Mouse (Mus musculus): ENCODE results near the gene Dgkh.
"Not testable (repeated sequence)": the region's sequence is repeated elsewhere in the genome, so short reads cannot be mapped to it uniquely, and the experiment has no call there.

Gene Dgkh

DNA sequence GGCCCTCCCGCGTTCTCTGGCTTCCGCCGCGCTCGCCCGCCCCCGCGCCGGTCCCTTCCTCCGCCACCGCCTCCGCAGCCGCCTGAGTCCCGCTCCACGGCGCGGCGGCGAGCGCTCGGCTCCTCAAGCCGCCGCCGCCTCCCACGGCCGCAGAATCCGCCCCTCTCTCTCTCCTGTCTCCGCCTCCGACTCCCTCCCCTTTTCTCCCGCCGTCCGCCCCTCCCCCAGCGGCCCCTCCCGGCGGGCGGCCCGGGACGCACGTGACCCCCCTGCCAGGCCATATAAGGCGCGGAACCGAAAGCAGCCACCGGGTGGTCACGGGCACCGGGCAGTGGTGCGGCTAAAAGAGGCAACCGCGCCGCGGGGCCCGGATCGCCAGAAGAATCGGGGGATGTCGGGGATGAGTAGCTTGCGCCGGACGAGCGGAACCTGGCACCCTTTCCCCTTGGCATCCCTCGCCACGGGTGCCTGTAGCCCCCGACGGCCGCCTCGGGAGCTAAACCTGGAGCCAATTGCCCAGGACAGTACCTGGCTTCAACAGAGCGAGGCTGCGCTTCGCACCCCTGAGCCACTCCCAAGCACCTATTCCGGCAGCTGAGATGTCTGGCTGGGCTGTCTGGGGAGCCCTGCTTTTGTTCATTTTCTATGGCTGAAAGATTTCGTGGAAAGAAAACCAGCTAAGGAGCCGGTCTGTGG is at the start of gene Dgkh:
Dgkh (minus strand) TSS at position 160 of the 696 bp plus-strand sequence.
- in situ Hi-C loops (cut with MboI; ENCODE audit: low sequenced_read_pairs), result no loop called here

DNA sequence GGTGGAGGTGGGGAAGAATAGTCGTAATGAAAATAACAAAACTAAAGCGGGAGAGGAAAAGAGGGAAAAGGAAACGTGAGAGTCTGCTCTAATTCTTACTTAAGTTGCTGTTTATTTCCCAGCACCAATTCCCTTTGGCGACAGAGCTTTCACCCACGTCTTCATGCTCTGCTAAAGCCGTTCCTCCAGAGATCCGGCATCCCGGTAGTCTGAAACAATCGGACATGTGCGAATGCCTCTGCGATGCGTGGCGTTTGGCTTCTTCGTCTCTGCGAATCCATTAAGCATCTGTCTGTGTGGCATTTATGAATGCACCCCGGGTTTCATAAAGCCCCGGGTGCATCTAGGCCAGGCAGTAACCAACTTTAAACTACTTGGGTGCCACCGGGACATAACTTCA is 44.6 kb upstream of the Dgkh start:
- in situ Hi-C loops (cut with MboI; ENCODE audit: low sequenced_read_pairs), result no loop called here

GRCm38 (mm10) chr14:78776659-78777058 is 44.1 kb upstream of the Dgkh start:
- in situ Hi-C loops (cut with MboI; ENCODE audit: low sequenced_read_pairs), result no loop called here

DNA sequence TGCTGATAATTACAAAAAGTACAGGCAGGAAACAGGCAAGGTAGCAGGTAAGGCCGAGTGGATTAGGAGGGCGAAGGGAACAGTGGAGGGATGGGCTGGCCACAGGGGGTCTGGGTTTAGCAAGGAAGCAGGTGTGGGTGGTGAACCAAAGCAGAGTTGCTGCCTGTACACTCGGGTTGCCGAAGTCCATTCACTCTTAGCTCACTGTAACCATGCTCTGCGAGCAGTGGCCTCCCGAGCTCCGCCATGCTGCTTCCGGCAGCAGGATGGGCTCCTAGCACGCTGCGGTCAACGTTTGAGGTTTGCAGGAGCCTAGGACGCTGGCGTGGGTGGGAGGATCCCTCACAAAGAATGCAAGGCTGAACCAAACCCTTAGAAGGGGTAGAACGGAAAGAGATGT is 43.1 kb upstream of the Dgkh start:
- in situ Hi-C loops (cut with MboI; ENCODE audit: low sequenced_read_pairs), result no loop called here

DNA sequence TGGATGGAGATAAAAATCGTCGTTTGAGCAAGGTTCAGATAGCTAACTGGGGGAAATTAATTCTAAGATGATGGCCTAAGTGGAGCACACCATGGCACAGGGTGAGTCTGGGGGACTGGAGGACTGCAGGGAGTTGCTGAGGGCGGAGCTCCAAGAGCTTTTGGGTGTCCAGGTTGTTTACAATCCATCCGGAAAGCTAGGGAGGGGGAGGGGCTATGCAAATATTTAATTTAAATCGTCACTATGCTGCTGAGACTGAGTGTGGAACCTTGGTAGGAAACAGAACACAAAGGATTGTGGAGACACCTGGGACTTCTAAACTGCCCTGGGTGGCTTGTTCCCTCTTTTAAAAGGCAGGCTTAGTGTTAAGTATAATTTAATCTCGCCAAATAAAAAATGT is 42.6 kb upstream of the Dgkh start:
- in situ Hi-C loops (cut with MboI; ENCODE audit: low sequenced_read_pairs), result no loop called here

- in situ Hi-C loops (cut with MboI; ENCODE audit: low sequenced_read_pairs), result no loop called here
Measured at GRCm38 (mm10) chr14:78770457-78770856, 37.9 kb upstream of the Dgkh start.

DNA sequence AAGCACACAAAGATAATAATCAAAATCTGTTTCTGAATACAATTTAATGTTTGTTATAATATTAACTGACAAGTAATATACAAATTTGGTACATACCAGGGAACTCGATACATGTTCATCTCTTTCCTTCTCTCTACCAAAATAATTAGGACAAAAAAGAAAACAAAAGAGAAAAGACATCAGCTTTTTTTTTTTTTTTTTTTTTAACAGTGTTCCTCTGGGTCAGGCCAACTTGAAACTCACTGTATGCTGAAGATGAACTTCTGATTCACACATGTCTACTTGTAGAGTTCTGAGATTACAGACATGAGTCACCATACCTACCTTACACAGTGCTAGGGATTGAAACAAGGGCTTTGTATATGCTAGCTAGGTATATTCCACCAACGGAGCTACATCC is 28.5 kb upstream of the Dgkh start:
- in situ Hi-C loops (cut with MboI; ENCODE audit: low sequenced_read_pairs), result no loop called here

DNA sequence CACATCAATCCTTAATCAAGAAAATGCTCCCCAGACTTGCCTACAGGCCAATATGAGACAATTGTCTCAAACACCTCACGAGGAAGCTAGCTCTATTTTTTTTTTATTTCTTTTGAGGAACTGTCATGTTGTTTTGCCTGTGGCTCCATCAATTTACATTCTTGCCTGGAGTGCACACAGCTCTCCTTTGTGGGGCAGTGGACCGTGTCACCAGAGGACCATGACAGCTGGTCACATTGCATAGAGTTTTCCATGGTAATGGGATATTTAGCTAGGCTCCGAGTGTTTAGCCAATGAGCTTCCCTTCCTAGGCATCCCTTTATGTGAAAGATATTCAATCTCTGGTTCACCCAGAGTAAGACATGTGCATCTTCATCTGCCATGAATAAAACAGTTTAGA is 26.9 kb upstream of the Dgkh start:
- in situ Hi-C loops (cut with MboI; ENCODE audit: low sequenced_read_pairs), result no loop called here

DNA sequence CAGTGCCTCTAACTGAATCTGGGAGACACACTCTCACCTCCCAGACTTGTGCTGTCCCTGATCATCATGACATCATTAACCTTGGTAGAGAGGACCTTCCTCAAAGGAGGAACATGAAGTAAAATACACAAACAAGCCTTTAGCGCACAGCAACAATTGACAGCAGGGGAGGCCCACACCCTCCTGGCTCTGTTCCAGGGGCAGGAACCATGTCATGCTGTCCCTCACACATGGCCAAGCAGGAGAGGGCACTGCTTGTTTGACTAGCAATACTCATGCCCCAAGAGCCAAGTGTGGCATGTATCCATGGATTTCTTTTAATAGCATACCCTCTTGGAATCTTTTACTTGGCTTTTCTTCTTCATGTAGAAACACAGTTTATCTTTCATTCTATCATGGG is 22.7 kb upstream of the Dgkh start:
- in situ Hi-C loops (cut with MboI; ENCODE audit: low sequenced_read_pairs), result no loop called here

DNA sequence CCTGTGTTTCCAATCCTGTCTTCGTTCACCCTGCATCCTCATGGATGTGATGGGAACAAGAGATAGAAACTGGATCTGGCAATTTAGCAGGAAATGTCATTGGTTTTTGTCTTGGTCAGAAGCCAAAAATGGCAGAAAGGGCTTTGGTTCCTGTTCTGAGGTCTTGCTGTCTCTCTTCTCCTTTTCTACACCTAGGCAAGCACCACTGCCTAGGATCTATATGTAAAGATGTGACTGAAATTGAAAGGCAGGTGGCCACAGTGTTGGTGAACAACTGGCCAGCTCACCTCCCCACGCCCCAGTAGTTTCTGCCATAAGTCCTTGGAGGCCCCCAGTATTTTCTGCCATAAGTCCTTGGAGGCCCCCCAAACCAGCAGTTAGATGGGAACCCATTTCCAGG is 16.1 kb upstream of the Dgkh start:
- in situ Hi-C loops (cut with MboI; ENCODE audit: low sequenced_read_pairs), result no loop called here

DNA sequence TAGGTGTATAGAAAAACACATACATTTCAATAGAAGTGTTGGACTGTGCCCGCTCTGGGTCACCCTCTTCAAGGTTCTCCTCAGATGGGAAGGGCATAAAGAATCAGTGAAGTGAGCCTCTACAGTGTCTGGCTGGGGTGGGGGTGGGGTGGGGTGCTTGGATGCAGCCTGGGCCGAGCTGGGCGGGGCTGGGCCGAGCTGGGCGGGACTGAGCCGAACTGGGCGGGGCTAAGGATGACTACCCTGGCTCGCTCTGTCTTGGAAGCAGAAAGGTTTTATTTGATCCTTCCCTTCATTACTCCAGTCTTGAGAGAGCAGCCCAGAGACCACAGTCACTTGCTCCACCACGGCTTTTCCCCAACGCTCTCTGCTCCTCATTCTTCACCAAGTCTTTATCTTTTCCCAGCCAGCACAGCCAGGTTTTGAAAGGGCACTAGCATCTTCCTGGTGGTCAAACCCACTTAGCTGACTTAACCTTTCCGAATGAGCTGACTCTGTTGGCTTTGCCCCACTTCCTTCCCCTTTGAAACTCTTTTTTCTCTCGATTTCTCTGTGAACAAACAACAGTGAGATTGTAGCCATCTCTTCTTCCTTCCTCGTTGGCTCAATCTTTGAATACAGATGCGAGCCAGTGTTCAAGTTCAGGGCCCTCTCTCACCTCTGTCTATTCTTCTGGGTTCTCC is 15.5 kb upstream of the Dgkh start:
- in situ Hi-C loops (cut with MboI; ENCODE audit: low sequenced_read_pairs), result no loop called here

DNA sequence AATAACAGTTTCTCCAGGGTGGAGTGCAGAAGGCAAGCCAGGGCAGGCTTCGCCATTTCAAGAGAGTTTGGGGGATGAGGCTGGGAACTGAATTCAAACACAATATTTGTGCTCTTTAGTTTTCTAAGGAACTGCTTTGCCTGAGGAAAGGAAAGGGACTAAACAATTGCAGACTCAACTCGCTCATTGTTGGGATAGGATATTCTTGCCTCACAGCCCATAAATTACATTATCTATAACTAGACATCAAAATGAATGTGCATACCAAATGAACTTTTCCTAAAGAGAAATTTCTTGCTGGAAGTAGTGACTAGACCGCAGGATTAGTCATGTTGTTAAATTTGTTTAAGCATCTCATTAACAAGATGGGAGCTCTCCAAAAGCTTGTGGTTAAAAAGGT is 14.9 kb upstream of the Dgkh start:
- in situ Hi-C loops (cut with MboI; ENCODE audit: low sequenced_read_pairs), result no loop called here

DNA sequence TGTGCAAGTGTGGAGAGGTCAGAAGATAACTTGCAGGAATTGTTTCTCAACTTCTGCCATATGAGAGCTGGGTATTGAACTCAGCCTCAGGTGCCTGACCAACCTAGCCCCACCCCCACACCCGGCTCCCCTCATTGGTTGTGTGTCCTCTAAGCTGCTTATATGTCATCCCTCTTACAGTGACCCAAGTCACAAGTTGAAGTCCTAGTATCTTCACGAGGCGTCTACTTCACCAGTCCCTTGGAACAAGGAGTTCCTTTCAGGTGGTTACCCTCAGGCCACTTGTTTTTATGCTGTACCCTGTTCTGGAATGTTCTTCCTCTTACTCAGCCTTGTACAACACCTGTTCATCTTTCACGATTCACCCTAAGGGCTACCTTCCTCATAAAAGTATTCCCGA is 2.0 kb upstream of the Dgkh start:
- in situ Hi-C loops (cut with MboI; ENCODE audit: low sequenced_read_pairs), result no loop called here

- in situ Hi-C loops (cut with MboI; ENCODE audit: low sequenced_read_pairs), result not testable (repeated sequence)
Measured at GRCm38 (mm10) chr14:78734203-78734602, 1.6 kb upstream of the Dgkh start.

DNA sequence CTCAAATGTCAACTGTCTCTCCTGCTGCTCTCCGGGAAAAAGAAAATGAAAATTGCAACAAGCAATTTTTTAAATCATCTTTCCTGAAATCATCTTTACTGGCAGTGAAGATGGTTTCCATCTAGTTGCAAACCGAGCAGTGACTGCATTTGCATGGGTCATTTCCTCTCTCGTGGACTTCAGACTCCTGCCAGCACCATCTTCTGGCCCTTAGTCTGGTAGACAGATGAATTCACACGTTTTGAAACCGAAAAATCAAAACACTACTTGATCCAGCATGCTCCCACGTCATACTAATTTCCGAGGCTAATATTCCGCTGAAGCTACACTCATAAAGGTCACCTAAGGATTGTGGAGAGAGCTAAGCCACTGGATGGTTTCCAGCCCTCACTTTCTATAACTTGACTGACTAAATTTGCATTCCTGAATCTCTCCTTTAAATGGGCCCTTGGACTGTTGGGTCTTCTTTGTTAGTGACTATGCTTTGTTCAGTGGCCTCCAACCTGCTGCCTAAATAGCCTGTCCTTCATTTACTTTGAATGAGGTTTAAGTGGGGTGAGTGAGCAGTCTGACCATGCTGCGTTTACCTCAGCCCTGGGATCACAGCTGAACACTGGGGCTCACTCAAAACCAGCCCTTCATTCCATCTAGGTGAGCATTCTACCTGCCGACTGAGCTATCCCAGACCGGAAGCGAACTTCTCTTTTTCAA is 945 bp upstream of the Dgkh start:
- in situ Hi-C loops (cut with MboI; ENCODE audit: low sequenced_read_pairs), result no loop called here

GRCm38 (mm10) chr14:78731852-78732616 is 542 bp downstream of the Dgkh start:
- in situ Hi-C loops (cut with MboI; ENCODE audit: low sequenced_read_pairs), result no loop called here

DNA sequence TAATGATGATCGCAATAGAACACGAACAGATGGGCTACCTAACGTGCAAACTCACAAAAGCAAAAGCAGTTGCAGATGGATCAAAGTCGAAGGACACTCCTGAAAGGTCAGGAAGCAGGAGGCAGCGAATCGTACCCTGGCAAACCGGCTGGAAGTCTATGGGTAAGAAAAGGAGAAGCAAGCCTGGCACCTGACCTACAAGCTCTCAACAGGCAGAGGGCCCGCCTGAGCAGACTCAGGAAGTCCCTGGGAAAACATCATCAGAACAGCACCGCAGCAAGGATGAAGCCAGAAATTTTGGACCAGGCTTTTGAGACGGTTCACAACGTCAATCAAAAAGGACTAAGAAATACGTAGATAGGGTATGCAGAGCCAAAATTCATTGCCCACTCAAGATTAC is 1.3 kb downstream of the Dgkh start:
- in situ Hi-C loops (cut with MboI; ENCODE audit: low sequenced_read_pairs), result no loop called here

GRCm38 (mm10) chr14:78725976-78726375 is 6.6 kb downstream of the Dgkh start:
- in situ Hi-C loops (cut with MboI; ENCODE audit: low sequenced_read_pairs), result no loop called here

DNA sequence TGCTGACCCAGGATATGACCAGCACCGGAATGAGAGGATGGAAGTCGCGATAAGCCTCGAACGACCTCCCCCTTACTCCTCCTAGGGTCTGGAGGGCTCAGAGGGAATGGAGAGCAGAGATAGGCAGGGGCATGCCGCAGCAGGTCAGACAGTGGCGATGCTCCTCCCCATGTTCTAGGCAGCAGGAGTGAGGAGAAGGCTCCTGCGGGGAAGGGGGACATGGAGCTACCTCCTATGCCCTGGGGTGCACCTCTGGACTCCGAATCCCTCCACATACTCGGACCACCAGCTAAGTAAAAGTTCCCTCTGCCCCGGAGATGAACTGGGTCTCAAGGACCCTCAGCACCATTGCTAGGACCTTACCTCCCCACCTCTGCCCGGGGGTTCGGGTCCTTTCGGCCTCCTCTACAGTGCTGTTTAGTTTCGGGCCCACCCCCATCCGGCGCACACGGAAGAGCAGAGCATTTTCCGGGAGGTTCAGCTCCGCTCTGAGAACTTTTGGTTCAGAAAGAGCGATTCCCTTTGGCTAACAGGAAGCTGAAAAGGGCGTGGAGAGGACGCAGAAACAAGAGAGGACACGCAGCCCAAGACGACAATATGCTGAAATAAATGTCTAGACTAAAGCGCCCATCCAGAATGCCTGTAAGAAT is 7.1 kb downstream of the Dgkh start:
- in situ Hi-C loops (cut with MboI; ENCODE audit: low sequenced_read_pairs), result no loop called here

GRCm38 (mm10) chr14:78724414-78725306 is 7.9 kb downstream of the Dgkh start:
- in situ Hi-C loops (cut with MboI; ENCODE audit: low sequenced_read_pairs), result no loop called here

Data from CH12F3 (cell line).